Mouse (Mus musculus): ENCODE results near the gene Lyst.

Lyst gene

DNA sequence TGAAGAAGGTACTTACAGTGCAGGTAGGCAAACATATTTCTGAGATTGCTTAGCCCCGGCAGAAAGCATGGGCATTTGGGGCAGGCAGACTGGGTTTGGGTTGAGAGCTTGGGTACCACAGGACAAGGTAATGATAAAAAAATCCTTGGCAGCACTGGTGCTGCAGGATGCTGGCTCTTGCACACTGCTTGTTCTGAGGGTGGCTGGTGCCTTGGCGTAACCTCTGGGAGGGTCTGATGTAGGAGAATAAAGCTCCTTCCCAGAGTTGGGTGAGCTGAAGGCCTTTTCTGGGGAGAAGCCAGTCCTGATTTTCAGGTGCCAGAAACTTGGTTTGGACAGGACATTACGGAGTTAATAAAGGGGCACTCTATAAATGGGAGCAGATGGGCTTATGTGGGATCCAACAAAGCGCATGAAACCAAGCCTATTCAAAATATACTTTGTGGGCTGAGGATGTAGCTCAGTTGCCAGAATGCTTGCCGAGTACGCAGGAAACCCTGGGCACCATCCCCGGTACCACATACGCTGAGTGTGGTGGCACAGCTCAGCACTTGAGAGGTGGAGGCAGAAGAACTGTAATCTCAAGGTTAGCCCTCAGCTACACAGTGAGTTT lies 15.8 kb upstream of the Lyst start:
- no peak for DNase-seq

DNA sequence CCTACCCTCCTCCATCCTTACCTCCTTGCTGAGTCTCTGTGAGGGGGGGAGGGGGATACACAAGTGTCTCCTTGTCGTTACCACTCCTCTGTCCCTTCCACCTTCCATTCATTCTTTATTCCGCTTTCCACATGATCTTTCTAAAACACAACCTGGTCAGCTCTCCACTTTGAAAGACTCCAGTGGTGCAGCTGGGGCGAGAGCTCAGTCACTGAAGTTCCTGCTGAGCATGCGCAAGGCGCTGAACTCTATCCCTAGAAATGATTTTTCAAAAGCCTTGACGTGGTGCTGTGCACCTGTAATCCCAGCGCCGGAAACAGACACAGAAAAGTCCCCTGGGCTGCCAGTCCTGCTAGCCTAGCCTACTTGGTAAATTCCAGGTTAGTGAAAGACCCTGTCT lies 15.1 kb upstream of the Lyst start:
- no peak for DNase-seq

DNA sequence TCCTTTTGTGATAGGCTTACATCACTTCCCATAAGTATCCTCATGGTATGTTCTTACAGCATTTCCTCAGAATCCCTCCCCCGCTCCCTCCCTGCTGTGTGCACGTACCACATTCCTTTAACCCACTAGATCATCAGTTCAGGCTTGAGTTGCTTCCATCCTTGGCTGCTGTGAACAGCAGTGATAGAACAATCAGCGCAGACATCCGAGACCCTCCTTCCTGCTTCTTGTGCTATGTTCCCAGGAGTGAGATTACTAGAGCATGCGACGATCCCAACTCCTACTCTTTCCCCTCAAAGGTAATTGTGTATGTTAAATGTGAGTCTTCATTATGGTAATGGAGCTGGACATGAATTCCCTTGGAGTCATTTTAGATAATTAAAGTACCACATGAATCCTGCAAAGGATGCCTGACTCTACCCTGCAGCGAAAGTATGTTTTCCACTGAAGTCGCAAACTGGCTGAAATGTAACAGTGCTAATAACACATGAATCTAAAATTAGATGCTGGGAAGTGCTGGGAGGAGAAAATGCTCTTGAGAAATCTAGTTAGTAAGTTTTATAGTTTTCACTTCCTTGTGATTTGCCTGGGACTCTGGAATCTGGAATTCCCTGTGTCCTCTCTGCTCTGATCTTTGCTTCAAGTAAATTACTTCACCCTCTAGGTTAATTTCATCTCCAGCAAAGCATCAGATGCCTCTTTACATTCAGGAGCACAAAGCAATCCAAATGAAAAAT lies 13.6 kb upstream of the Lyst start:
- DNase-seq, result no peak

DNA sequence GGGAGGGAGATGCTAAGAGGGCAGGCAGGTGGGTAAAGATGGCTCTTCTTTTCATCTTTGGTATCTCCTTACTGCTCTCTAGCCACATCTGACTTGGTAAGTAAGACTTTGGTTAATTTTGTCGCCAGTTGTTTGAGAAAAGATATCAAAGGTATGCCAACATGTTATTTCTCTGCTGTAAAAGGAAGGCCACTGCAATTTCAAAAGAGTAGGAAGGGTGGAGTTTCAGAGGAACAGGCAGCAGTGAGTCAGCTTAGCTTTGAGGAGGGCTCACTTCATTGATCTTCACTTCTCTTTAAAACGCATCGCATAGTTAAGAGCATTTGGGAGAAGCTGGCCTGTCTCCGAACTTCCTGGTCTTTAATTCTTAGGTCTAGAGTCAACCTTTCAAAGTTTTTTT lies 8.2 kb upstream of the Lyst start:
- DNase-seq, result no peak

DNA sequence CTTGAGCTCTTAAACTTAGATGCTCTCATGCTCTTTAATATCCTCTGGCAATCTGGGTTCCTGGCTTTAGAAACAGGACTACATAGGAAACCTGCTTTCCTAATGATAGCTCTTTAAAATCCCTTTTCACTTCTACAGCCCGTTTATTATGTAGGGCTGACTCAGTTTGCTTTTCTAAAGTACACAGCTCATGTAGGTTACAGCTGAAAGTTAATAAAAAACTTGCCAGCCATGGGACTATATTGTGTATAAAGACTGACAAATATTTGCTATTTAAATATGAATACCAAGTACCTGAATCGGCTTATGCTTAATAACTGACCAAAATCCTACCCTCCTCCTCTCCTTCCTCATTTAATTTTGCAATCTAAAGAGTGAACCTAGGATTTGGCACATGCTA lies 6.7 kb upstream of the Lyst start:
- no peak for DNase-seq

- DNase-seq, result no peak
Observed at GRCm38 (mm10) chr13:13587653-13588184, 2.5 kb upstream of the Lyst start.

DNA sequence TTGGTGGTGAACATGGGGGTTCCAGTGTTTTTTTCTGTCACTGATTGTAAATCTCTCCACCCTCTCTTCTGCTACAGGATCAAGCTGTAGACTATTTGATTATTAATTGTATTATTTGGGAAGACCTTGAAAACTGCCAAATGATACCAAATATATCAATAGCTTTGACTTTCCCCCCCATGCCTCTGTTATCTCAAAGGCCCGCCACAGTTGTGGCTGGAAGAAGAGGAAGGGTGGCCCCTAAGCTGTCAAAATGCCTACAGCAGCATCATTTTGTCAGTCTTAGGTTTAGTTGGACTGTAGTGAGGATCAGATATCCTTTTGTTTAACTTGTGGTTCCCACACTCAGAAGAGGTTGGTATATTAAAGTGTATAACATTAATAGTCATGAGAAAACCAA lies 1.7 kb upstream of the Lyst start:
- no peak for DNase-seq

GRCm38 (mm10) chr13:13589032-13589431 lies 1.2 kb upstream of the Lyst start:
- DNase-seq, result no peak

DNA sequence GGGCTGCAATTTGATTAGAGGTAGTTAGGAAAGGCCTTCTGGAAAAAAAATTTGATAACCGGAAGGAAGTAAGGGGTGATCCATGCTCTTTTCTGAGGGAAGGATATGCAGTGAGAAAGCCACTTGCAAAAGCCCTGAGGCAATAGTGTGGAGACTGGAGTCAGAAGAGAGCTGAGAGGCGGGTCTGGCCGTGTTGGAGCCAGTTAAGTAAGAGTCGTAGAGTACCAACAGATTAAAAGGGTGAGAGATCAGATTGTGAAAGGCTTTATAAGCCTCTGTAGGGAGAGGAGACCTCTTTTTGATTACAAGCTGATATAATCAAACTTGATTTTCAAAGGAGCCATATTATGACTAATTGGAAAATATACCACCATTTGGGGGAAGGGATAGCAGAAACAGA lies 1.7 kb downstream of the Lyst start:
- DNase-seq, result no peak

DNA sequence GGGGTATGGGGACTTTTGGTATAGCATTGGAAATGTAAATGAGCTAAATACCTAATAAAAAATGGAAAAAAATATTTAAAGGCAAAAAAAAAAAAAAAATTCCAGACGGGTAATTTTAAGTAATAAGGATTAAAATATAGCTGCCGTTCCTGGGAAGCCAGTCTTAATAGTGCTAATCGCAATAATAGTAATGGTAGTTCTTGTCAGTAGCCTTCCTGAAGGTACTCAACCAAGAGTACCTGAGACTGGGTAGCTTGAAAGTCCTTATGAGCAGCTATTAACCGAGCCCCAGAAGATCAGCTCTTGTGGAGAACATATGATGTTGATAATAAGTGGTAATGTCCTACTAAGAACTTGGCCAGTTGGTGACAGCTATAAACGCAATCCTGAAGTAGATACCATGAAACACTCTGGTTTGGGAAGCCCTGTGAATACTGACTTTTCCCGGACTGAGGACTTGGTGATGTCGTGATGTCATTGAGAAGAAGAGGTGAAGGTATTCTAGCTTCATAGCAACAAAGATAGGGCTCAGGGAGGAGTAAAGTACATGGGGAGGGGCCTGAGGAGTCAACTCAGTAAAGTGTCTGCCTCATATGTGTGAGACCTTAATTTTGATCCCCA lies 6.3 kb downstream of the Lyst start:
- no peak for DNase-seq

- DNase-seq, result no peak
Observed at GRCm38 (mm10) chr13:13597896-13598295, 7.7 kb downstream of the Lyst start.

GRCm38 (mm10) chr13:13601407-13601806 lies 11.2 kb downstream of the Lyst start:
- no peak for DNase-seq

GRCm38 (mm10) chr13:13606149-13606548 lies 16.0 kb downstream of the Lyst start:
- DNase-seq, result no peak

- no peak for DNase-seq
Observed at GRCm38 (mm10) chr13:13608311-13608710, 18.1 kb downstream of the Lyst start.

DNA sequence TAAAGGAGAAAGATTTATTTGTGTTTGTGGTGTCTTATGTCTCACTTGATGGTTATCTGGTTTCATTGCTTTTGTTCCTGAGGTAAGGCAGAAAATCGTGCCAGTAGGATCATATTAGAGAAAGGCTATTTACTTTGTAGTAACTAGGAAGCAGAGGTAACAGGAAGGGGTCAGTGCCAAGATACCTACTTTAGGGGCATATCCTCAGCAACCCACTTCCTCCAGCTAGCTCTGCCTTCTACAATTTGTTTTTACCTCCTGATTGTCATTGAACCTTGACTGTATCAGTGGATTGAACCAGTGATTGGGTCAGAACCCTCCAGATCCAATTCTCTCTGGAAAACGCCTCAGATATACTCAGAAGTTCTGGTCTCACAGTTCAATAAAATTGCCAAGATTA lies 19.5 kb downstream of the Lyst start:
- DNase-seq, result no peak

GRCm38 (mm10) chr13:13612882-13613281 lies 22.7 kb downstream of the Lyst start:
- DNase-seq, result peak; percentile 27 to 46

- no peak for DNase-seq
Observed at GRCm38 (mm10) chr13:13614235-13614634, 24.0 kb downstream of the Lyst start.

- DNase-seq, result no peak
Observed at GRCm38 (mm10) chr13:13621456-13621855, 31.3 kb downstream of the Lyst start.

DNA sequence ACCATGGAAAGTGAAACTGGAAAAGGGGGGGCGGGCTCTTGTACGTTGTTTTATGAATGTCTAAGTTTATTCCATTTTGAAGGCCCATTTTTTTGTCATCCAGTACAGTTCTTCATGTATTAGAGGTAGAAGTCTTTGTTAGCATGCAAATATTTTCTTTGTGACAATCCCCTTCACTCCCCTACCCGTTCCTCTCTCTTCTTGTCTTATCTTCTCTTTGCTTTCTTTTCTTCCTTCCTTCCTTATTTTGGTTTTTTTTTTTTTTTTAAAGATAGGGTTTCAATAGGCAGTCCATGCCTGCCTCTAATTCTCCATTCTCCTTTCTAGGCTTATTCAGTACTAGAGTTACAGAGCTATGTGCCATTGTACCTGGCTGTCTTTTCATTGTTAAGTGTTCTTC lies 32.4 kb downstream of the Lyst start:
- no peak for DNase-seq

DNA sequence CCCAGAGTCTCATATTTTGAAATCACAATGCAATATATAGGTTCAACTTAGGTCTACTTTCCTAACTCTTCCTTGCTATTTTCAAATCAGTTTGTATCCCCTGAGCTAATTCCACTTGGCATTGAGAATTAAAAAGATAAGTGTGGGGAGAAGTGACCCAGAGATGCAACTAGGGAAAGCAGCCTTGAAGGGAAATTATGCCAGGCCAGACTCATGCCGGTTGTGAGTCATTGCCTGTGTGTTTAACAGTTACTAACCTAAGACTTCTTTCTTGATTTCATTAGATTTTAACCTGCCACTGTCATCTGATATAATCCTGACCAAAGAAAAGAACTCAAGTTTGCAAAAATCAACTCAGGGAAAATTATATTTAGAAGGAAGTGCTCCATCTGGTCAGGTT lies 43.5 kb downstream of the Lyst start:
- no peak for DNase-seq

DNA sequence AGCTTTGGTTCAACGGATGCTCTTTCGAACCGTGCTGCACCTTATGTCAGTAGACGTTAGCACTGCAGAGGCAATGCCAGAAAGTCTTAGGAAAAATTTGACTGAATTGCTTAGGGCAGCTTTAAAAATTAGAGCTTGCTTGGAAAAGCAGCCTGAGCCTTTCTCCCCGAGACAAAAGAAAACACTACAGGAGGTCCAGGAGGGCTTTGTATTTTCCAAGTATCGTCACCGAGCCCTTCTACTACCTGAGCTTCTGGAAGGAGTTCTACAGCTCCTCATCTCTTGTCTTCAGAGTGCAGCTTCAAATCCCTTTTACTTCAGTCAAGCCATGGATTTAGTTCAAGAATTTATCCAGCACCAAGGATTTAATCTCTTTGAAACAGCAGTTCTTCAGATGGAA lies 44.5 kb downstream of the Lyst start:
- DNase-seq, result no peak

DNA sequence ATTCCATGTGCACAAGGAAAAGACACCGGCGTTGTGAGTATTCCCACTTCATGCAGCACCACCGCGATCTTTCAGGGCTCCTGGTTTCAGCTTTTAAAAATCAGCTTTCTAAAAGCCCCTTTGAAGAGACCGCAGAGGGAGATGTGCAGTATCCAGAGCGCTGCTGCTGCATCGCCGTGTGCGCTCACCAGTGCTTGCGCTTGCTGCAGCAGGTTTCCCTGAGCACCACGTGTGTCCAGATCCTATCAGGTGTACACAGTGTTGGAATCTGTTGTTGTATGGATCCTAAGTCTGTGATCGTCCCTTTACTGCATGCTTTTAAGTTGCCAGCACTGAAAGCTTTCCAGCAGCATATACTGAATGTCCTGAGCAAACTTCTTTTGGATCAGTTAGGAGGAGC lies 45.0 kb downstream of the Lyst start:
- DNase-seq, result no peak

GRCm38 (mm10) chr13:13637577-13637976 lies 47.4 kb downstream of the Lyst start:
- DNase-seq, result no peak

GRCm38 (mm10) chr13:13637981-13638380 lies 47.8 kb downstream of the Lyst start:
- no peak for DNase-seq
